ENCODE assay signal across 8 mouse cellular contexts in the genomic region with DNA sequence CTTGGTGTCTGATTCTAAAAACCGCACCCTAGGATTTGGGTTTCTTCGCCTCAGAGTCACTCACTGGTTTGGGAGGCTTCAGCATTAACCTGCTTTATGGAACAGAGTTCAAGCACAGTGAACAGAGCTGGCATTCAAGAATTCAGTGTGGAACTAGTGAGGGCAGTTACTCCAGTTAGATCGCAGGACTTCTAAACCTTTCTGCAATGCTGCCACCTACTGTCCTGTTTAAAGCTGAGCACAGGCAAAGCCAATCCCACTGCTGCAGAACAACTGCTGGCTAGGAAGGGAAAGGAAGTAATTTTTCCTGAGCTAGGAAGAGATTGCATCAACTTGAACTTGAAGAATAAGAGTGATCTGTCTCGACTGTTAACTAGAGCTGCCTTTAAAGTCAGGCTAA.
DNase-seq lines count a peak whose midpoint lies in the region; ATAC-seq and TF ChIP-seq lines count a peak whose summit lies in the region.

No protein-coding gene starts in this region.

- 28% methylated on average over 4 of the region's 4 CpGs for WGBS in lung, embryonic 14.5 days

- TF ChIP-seq POLR2A in cortical plate, adult 2 months (IDR thresholded peaks at IDR 0.05; ENCODE audit: extremely low read depth, insufficient read depth, low read length), result no peak

- in situ Hi-C loops in Patski (cut with MboI; ENCODE audit: low pct_unique_long_range_greater_than_20kb), result loop anchor here (10.0 kb wide), 1 partner anchor 148 kb away; no protein-coding TSS in a partner anchor

- POLR2A ChIA-PET in Patski (lab: Charles Lee), result no interaction called here

- intact Hi-C loops in heart, postnatal 10 days (cut with DNase I), result loop anchor here (5.0 kb wide), 1 partner anchor 150 kb away; no protein-coding TSS in a partner anchor

- no peak overlapping the region for H3K4me2 ChIP-seq in lung, embryonic 14.5 days

- peak; percentile 95 for ATAC-seq in Patski
- peak; percentile 88 for ATAC-seq in lung, embryonic 14.5 days (ENCODE audit: insufficient read depth)

- peaks cover 57% of the 10 kb centered on the region for H3K27me3 ChIP-seq in Patski
- H3K27me3 ChIP-seq in lung, embryonic 14.5 days (ENCODE audit: insufficient read depth, low read length), result no peaks in the 10 kb centered on the region

- DNase-seq in 416B (ENCODE audit: low read depth) (peak; percentile 60), Patski (ENCODE audit: low read depth, low spot score) (no peak)
- peak; percentile 20 to 56 for DNase-seq in heart, postnatal 10 days
- DNase-seq in kidney, postnatal 4 days, result peak; percentile 42 to 57
- DNase-seq in lung, embryonic 14.5 days, result peak; percentile 88
- DNase-seq in right cerebral cortex, adult 18-20 months, result peak; percentile 56
- no peak for DNase-seq in thymus, postnatal 10 days (ENCODE audit: low spot score in 2 of 2)

- CTCF ChIA-PET in Patski (lab: Charles Lee), result interaction anchor here (1.7 to 1.8 kb wide), 2 partner anchors 9 to 11 kb away, joined by 6 to 11 read pairs; no protein-coding TSS in a partner anchor

- H3K4me3 ChIP-seq in cortical plate, adult 2 months (ENCODE audit: insufficient read depth, low read length), result no peak overlapping the region
- no peak overlapping the region for H3K4me3 ChIP-seq in lung, embryonic 14.5 days (ENCODE audit: low read depth, low read length)

- no peak overlapping the region for H3K27ac ChIP-seq in cortical plate, adult 2 months (ENCODE audit: insufficient read depth, low read length)
- H3K27ac ChIP-seq in lung, embryonic 14.5 days (ENCODE audit: low read depth), result no peak overlapping the region

- no peaks in the 10 kb centered on the region for H3K36me3 ChIP-seq in lung, embryonic 14.5 days (ENCODE audit: insufficient read depth)

- no peaks in the 10 kb centered on the region for H3K4me1 ChIP-seq in cortical plate, adult 2 months (ENCODE audit: control insufficient read depth, insufficient read depth, low read length)
- H3K4me1 ChIP-seq in lung, embryonic 14.5 days (ENCODE audit: insufficient read depth), result no peaks in the 10 kb centered on the region

- H3K9ac ChIP-seq in lung, embryonic 14.5 days, result no peak overlapping the region

- H3K9me3 ChIP-seq in lung, embryonic 14.5 days (ENCODE audit: low read depth, low read length), result no peaks in the 10 kb centered on the region

- TF ChIP-seq CTCF in Patski (IDR thresholded peaks at IDR 0.05), result peak; percentile 82
- TF ChIP-seq CTCF in cortical plate, adult 2 months (IDR thresholded peaks at IDR 0.05; ENCODE audit: extremely low read depth, insufficient read depth, low read length), result peak; percentile 83
- TF ChIP-seq CTCF in lung, embryonic 14.5 days (IDR thresholded peaks at IDR 0.05; ENCODE audit: low read depth), result peak; percentile 80

Comparison
In these comparisons a context has a peak if more than half of its experiments do, and no peak if none do; other contexts are left out.
1. DNase-seq: peak in 416B (single experiment), heart, postnatal 10 days (2 of 2), kidney, postnatal 4 days (2 of 2), lung, embryonic 14.5 days (single experiment) and right cerebral cortex, adult 18-20 months (single experiment); none in Patski (single experiment) and thymus, postnatal 10 days (0 of 2).
2. Peak in every context shown above with its lines, with median percentiles within 50 percentile points of each other: CTCF ChIP-seq.